Mouse (Mus musculus) small intestine, adult 2 months (tissue): ENCODE results near the gene V1ra8.
"Not testable (repeated sequence)": the region's sequence is repeated elsewhere in the genome, so short reads cannot be mapped to it uniquely, and the experiment has no call there.

Source experiments
- CTCF ChIP-seq: fragments of 200-500 bp; IDR thresholded peaks from 2 replicates; pipeline ENCODE4 v1.5.1; 2012; ENCODE audit warnings: low read depth, mild to moderate bottlenecking, control low read depth, inconsistent platforms, low read length, moderate library complexity, mixed read lengths; ENCODE audit not compliant: insufficient replicate concordance, insufficient read length; ENCODE audit errors: extremely low read depth
- POLR2A ChIP-seq: fragments of 200-500 bp; IDR thresholded peaks from 2 replicates; pipeline ENCODE4 v1.6.1; 2012; ENCODE audit warnings: low read depth, mild to moderate bottlenecking, control low read depth, inconsistent platforms, low read length, moderate library complexity

- not testable (repeated sequence) for TF ChIP-seq CTCF, POLR2A
Observed at GRCm38 (mm10) chr6:90202493-90202892, at the start of gene V1ra8.
